Mouse (Mus musculus): ENCODE results near the gene Kirrel3. TPM values are rescaled to one million over a fixed set of nuclear protein-coding genes. Genes with fewer than 3 reads are reported as not detected.

Kirrel3 gene
- polyA plus RNA-seq, 1 experiment from 2014 or later, result 6.9 TPM

DNA sequence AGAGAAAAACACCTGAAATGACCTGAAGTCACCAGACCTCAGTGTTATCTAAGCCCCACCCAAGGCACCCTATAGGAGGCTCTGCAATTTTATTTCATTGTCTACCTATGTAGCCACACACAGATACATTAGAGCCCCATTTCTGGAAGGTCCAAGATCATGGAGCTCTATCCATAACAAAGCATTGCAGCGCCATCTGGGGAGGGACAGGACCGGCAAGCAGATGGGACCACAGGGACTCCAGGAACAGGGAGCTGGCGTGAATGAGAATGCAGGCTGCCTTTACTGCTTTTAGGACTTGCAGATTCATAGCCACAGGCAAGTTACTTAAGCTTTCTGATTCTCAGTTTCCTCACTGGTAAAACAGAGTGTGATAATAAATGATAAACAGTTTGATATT, 392.1 kb downstream of the Kirrel3 start:
- no peaks in the 10 kb centered on the region for H3K9me3 ChIP-seq (ENCODE audit: control insufficient read depth, low read length)
- WGBS, result 61% methylated on average over 3 of the region's 3 CpGs
- no peak overlapping the region for H3K4me2 ChIP-seq (ENCODE audit: low read depth, low read length)
- DNase-seq (ENCODE audit: low spot score), result no peak
- no peak overlapping the region for H3K9ac ChIP-seq (ENCODE audit: low read depth, low read length)
- no peaks in the 10 kb centered on the region for H3K36me3 ChIP-seq (ENCODE audit: control insufficient read depth, insufficient read depth, low read length)
- no peak for ATAC-seq (ENCODE audit: low read depth)
- no peak overlapping the region for H3K27ac ChIP-seq (replicated peaks; ENCODE audit: low read depth, low read length)
- H3K4me3 ChIP-seq (ENCODE audit: low read depth, low read length), result no peak overlapping the region
- no peaks in the 10 kb centered on the region for H3K27me3 ChIP-seq (replicated peaks; ENCODE audit: control insufficient read depth, insufficient read depth, low read length)
- no peaks in the 10 kb centered on the region for H3K4me1 ChIP-seq (ENCODE audit: control insufficient read depth, insufficient read depth, low read length)

DNA sequence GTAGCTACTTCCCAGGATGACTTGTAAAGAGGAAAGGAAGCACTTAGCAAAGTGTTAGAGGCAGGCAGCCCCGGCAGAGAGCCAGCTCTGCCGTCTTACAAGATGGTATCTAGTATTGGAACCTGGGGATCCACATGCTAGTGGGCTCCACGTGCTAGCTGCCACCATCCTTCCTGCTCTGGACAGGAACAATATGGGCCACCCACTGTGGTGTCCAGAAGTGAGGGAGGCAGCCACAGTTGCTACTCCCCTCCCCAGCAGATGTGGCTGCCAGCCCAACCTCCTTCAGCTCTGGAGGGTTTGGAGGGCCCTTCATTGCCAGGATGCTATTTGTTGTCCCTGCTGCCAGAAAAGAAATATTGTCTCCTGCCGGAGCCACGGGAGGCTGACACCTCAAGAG, 396.1 kb downstream of the Kirrel3 start:
- H3K36me3 ChIP-seq (ENCODE audit: control insufficient read depth, insufficient read depth, low read length), result no peaks in the 10 kb centered on the region
- H3K27me3 ChIP-seq (replicated peaks; ENCODE audit: control insufficient read depth, insufficient read depth, low read length), result no peaks in the 10 kb centered on the region
- H3K27ac ChIP-seq (replicated peaks; ENCODE audit: low read depth, low read length), result no peak overlapping the region
- H3K4me2 ChIP-seq (ENCODE audit: low read depth, low read length), result no peak overlapping the region
- ATAC-seq (ENCODE audit: low read depth) (no peak), DNase-seq (ENCODE audit: low spot score) (no peak)
- 29% methylated on average over 5 of the region's 5 CpGs for WGBS
- no peaks in the 10 kb centered on the region for H3K9me3 ChIP-seq (ENCODE audit: control insufficient read depth, low read length)
- H3K4me3 ChIP-seq (ENCODE audit: low read depth, low read length), result no peak overlapping the region
- H3K4me1 ChIP-seq (ENCODE audit: control insufficient read depth, insufficient read depth, low read length), result 0 out of 2 replicates have a peak, but pooled peaks cover 1% of the 10 kb centered on the region
- H3K9ac ChIP-seq (ENCODE audit: low read depth, low read length), result no peak overlapping the region; the same call in 1 of the 2 replicates

DNA sequence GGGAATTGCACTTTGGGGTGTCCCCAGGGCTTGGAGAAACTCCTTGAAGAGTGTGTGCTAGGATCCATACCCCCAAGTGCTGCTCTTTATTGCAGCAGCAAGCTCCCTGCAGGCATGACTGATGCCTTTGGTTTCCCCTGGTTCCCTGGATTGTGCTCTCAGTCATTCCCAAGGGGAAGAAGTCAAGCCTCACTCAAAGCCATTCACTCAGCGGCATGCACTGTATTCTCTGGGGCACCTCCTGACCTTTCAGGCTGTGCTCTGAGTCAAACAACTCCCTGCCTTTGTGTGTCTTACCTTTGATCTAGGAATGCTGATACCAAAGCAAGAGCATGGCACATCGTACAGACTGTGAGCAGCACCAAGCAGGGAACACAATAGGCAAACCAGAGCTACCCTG, 396.5 kb downstream of the Kirrel3 start:
- H3K9ac ChIP-seq (ENCODE audit: low read depth, low read length), result no peak overlapping the region
- 16% methylated on average over 2 of the region's 2 CpGs for WGBS
- H3K27ac ChIP-seq (replicated peaks; ENCODE audit: low read depth, low read length), result no peak overlapping the region
- H3K9me3 ChIP-seq (ENCODE audit: control insufficient read depth, low read length), result no peaks in the 10 kb centered on the region
- 0 out of 2 replicates have a peak, but pooled peaks cover 4% of the 10 kb centered on the region for H3K4me1 ChIP-seq (ENCODE audit: control insufficient read depth, insufficient read depth, low read length)
- H3K27me3 ChIP-seq (replicated peaks; ENCODE audit: control insufficient read depth, insufficient read depth, low read length), result no peaks in the 10 kb centered on the region
- H3K4me3 ChIP-seq (ENCODE audit: low read depth, low read length), result no peak overlapping the region
- H3K36me3 ChIP-seq (ENCODE audit: control insufficient read depth, insufficient read depth, low read length), result no peaks in the 10 kb centered on the region
- DNase-seq (ENCODE audit: low spot score), result no peak
- no peak for ATAC-seq (ENCODE audit: low read depth)
- no peak overlapping the region for H3K4me2 ChIP-seq (ENCODE audit: low read depth, low read length)

DNA sequence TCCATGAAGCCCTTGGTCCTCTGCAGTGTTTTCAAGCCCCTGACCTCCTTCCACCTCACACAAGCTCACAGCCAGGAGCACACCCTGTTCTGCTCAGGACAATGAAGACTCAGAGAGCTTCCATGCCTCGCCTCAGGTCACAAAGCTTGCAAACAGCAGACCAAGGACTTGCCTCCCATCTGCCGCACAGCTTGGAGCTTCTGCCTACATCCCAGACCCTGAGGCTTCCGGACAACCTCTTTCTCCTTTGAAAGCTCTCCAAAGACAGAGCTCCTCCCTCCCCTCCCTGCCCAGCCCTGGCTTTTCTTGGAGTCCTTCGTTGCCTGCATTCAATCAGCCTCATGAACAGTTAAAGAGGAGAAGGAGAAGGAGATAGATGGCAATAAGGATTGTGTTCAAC, 397.4 kb downstream of the Kirrel3 start:
- Histone ChIP-seq H3K4me3 (ENCODE audit: low read depth, low read length) (no peak overlapping the region), H3K9ac (ENCODE audit: low read depth, low read length) (no peak overlapping the region), H3K4me1 (ENCODE audit: control insufficient read depth, insufficient read depth, low read length) (0 out of 2 replicates have a peak, but pooled peaks cover 4% of the 10 kb centered on the region), H3K36me3 (ENCODE audit: control insufficient read depth, insufficient read depth, low read length) (no peaks in the 10 kb centered on the region), H3K27me3 (replicated peaks; ENCODE audit: control insufficient read depth, insufficient read depth, low read length) (no peaks in the 10 kb centered on the region), H3K4me2 (ENCODE audit: low read depth, low read length) (no peak overlapping the region), H3K9me3 (ENCODE audit: control insufficient read depth, low read length) (no peaks in the 10 kb centered on the region), H3K27ac (replicated peaks; ENCODE audit: low read depth, low read length) (no peak overlapping the region)
- no peak for ATAC-seq (ENCODE audit: low read depth)
- 18% methylated on average over 4 of the region's 4 CpGs for WGBS
- no peak for DNase-seq (ENCODE audit: low spot score)

DNA sequence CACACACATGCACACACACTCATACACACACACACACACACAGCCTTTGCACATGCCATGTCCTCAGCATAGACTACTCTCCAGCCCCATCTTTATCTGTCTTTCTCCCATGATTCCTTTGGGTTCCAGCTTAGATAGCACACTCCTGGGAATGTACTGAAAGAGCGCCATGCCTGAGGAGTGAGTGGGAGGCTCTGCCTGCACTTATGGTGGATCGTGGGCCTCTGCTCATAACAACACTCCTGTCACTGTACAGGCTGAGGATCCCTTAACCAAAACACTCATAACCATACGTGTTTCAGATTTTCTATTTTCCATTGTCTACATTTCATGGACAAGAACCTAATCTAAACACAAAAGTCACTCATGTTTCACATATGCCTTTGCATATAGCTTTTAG, 398.6 kb downstream of the Kirrel3 start:
- Histone ChIP-seq H3K4me2 (ENCODE audit: low read depth, low read length) (no peak overlapping the region), H3K36me3 (ENCODE audit: control insufficient read depth, insufficient read depth, low read length) (no peaks in the 10 kb centered on the region), H3K27me3 (replicated peaks; ENCODE audit: control insufficient read depth, insufficient read depth, low read length) (no peaks in the 10 kb centered on the region), H3K4me3 (ENCODE audit: low read depth, low read length) (no peak overlapping the region), H3K27ac (replicated peaks; ENCODE audit: low read depth, low read length) (no peak overlapping the region), H3K4me1 (ENCODE audit: control insufficient read depth, insufficient read depth, low read length) (0 out of 2 replicates have a peak, but pooled peaks cover 4% of the 10 kb centered on the region), H3K9me3 (ENCODE audit: control insufficient read depth, low read length) (no peaks in the 10 kb centered on the region), H3K9ac (ENCODE audit: low read depth, low read length) (no peak overlapping the region)
- whole genome bisulfite sequencing, result 80% methylated on average over 3 of the region's 3 CpGs
- ATAC-seq (ENCODE audit: low read depth) (no peak), DNase-seq (ENCODE audit: low spot score) (no peak)

DNA sequence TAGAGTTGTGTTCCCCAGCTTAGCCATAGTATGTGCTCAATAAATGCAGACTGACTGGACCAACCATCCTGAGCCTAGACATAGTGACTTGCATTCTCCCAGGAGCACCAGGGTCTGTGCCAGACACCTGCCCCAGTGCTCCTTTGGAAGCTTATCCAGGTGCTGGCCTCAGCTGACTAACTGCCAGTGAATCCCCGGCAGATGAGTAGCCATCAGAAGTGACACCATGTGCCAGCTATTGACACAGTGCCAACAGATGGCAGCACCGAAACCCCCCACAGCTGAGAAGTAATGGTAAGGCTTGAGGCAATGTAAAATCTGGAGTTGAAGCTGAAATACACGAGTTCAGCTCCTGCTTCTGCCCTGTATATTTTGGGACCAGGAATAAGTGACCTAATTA, 399.2 kb downstream of the Kirrel3 start:
- no peak overlapping the region for H3K27ac ChIP-seq (replicated peaks; ENCODE audit: low read depth, low read length)
- H3K27me3 ChIP-seq (replicated peaks; ENCODE audit: control insufficient read depth, insufficient read depth, low read length), result no peaks in the 10 kb centered on the region
- 78% methylated on average over 3 of the region's 3 CpGs for WGBS
- H3K4me1 ChIP-seq (ENCODE audit: control insufficient read depth, insufficient read depth, low read length), result 0 out of 2 replicates have a peak, but pooled peaks cover 4% of the 10 kb centered on the region
- H3K9ac ChIP-seq (ENCODE audit: low read depth, low read length), result no peak overlapping the region
- no peak for ATAC-seq (ENCODE audit: low read depth)
- no peak for DNase-seq (ENCODE audit: low spot score)
- H3K36me3 ChIP-seq (ENCODE audit: control insufficient read depth, insufficient read depth, low read length), result no peaks in the 10 kb centered on the region
- H3K4me3 ChIP-seq (ENCODE audit: low read depth, low read length), result no peak overlapping the region
- H3K9me3 ChIP-seq (ENCODE audit: control insufficient read depth, low read length), result no peaks in the 10 kb centered on the region
- no peak overlapping the region for H3K4me2 ChIP-seq (ENCODE audit: low read depth, low read length)

DNA sequence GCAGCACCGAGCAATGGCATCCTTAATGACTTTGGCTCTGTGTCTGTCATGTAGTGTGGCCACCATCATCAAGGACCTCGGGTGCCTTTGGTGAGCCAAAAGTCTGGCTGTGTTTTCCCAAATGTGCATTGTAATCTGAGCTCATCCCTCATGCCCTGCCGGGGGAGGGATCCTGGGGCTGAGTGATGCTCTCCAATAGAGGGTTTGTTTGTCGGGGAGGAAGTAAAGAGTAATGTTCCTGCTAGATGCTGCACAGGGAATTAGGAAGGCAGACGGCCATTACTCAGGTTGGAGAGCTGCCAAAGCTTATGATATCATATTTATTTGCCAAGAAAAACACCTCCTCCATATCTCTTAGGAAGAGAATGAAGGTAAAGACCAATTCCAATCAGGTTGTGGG, 401.1 kb downstream of the Kirrel3 start:
- DNase-seq (ENCODE audit: low spot score), result peak; percentile 27
- H3K9ac ChIP-seq (ENCODE audit: low read depth, low read length), result no peak overlapping the region
- H3K27ac ChIP-seq (replicated peaks; ENCODE audit: low read depth, low read length), result no peak overlapping the region
- 27% methylated on average over 5 of the region's 5 CpGs for WGBS
- H3K4me2 ChIP-seq (ENCODE audit: low read depth, low read length), result no peak overlapping the region
- H3K36me3 ChIP-seq (ENCODE audit: control insufficient read depth, insufficient read depth, low read length), result no peaks in the 10 kb centered on the region
- no peak for ATAC-seq (ENCODE audit: low read depth)
- H3K4me1 ChIP-seq (ENCODE audit: control insufficient read depth, insufficient read depth, low read length), result 0 out of 2 replicates have a peak, but pooled peaks cover 4% of the 10 kb centered on the region
- H3K27me3 ChIP-seq (replicated peaks; ENCODE audit: control insufficient read depth, insufficient read depth, low read length), result no peaks in the 10 kb centered on the region
- H3K4me3 ChIP-seq (ENCODE audit: low read depth, low read length), result no peak overlapping the region
- H3K9me3 ChIP-seq (ENCODE audit: control insufficient read depth, low read length), result no peaks in the 10 kb centered on the region

DNA sequence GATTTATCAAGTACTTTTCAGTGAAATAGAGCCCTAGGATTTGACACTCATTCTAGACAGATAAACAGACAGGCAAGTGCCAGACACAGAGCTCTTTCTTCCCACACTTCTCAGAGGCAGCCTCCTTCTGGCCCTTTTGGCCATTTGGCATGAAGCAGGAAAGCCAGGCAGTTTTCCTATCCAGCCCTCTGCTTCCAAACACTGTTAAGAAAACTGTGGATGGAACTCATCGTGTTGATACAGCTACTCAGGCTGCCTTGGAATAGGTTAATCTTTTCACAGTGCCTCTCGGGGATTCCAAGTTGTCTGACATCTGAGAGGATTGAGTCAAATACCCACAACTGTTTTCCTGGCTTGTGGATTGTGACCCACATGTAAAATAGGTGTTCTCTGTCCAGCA, 401.5 kb downstream of the Kirrel3 start:
- Histone ChIP-seq H3K36me3 (ENCODE audit: control insufficient read depth, insufficient read depth, low read length) (no peaks in the 10 kb centered on the region), H3K9ac (ENCODE audit: low read depth, low read length) (no peak overlapping the region), H3K27ac (replicated peaks; ENCODE audit: low read depth, low read length) (no peak overlapping the region), H3K4me2 (ENCODE audit: low read depth, low read length) (no peak overlapping the region), H3K27me3 (replicated peaks; ENCODE audit: control insufficient read depth, insufficient read depth, low read length) (no peaks in the 10 kb centered on the region), H3K9me3 (ENCODE audit: control insufficient read depth, low read length) (no peaks in the 10 kb centered on the region), H3K4me3 (ENCODE audit: low read depth, low read length) (no peak overlapping the region), H3K4me1 (ENCODE audit: control insufficient read depth, insufficient read depth, low read length) (0 out of 2 replicates have a peak, but pooled peaks cover 4% of the 10 kb centered on the region)
- no peak for DNase-seq (ENCODE audit: low spot score)
- 33% methylated on average over 2 of the region's 2 CpGs for WGBS
- ATAC-seq (ENCODE audit: low read depth), result no peak

DNA sequence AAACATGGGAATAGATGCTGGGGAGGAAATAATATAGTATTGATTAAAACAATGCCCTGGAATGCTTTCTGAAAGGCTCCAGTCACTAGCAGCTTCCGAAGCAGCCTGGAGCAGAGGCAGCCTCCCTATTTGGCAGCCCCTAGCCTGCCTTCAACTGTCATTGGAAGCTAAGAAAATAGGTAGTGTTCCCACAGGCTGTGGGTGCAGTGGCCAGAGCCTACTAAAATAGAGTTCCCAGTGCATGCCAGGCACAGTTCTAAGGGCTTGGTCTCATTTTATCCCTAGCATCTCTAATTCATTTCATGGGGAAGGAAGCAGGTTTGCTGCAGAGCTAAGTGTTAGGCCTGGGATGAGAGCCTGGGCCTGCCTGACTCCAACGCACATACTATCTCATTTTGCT, 402.6 kb downstream of the Kirrel3 start:
- ATAC-seq (ENCODE audit: low read depth) (no peak), DNase-seq (ENCODE audit: low spot score) (no peak)
- Histone ChIP-seq H3K9me3 (ENCODE audit: control insufficient read depth, low read length) (no peaks in the 10 kb centered on the region), H3K27me3 (replicated peaks; ENCODE audit: control insufficient read depth, insufficient read depth, low read length) (no peaks in the 10 kb centered on the region), H3K27ac (replicated peaks; ENCODE audit: low read depth, low read length) (no peak overlapping the region), H3K4me2 (ENCODE audit: low read depth, low read length) (no peak overlapping the region), H3K4me3 (ENCODE audit: low read depth, low read length) (no peak overlapping the region), H3K4me1 (ENCODE audit: control insufficient read depth, insufficient read depth, low read length) (0 out of 2 replicates have a peak, but pooled peaks cover 4% of the 10 kb centered on the region), H3K36me3 (ENCODE audit: control insufficient read depth, insufficient read depth, low read length) (no peaks in the 10 kb centered on the region), H3K9ac (ENCODE audit: low read depth, low read length) (no peak overlapping the region)
- 83% methylated on average over 2 of the region's 2 CpGs for WGBS
